Mouse (Mus musculus) gastrocnemius, postnatal 4 days (tissue): Measurements from ENCODE around the gene Pkmyt1. TPM values are rescaled to one million over a fixed set of nuclear protein-coding genes. Genes with fewer than 3 reads are reported as not detected.
A peak's percentile ranks its signal among the peaks of the same experiment; 100 is the strongest.

Experiments used
- DNase-seq, 2 experiments: peaks; one replicate each; pipeline ENCODE4 v3.0.0; 2021 to 2022; ENCODE audit warnings: low spot score in 2 of 2, mixed read lengths in 2 of 2
- long read RNA-seq, 2 experiments: library from polyadenylated mRNA; stranded (forward); transcript quantifications; one replicate each; pipeline ENCODE4 v2.0.0; 2021
- total RNA-seq, 2 experiments: library from RNA; stranded (reverse); gene quantifications; 2 replicates each; pipeline ENCODE4 v1.2.3; 2021

Pkmyt1 gene
- 10 to 100 TPM; 11.1 to 12.4 TPM for total RNA-seq
- long read RNA-seq, experiment 1, transcript Pkmyt1-201 (8 exons, 2,040 nt) = major isoform, 21 of 37 reads
- long read RNA-seq, experiment 1, partial matches to known transcripts = 3 of 37 reads
- long read RNA-seq, experiment 1, other reads (novel, unspliced or antisense) = 11 of 37 reads
- long read RNA-seq, experiment 2, transcript Pkmyt1-201 (8 exons, 2,040 nt) = major isoform, 33 of 46 reads
- long read RNA-seq, experiment 2, partial matches to known transcripts = 4 of 46 reads
- long read RNA-seq, experiment 2, other reads (novel, unspliced or antisense) = 7 of 46 reads

- peak; percentile 97 to 98 for DNase-seq
Measured at GRCm38 (mm10) chr17:23725999-23726757, at the start of gene Pkmyt1. Pkmyt1 (plus strand) TSS chr17:23726336.

- DNase-seq = peak in 1 of 2 experiments; percentile 51
Measured at GRCm38 (mm10) chr17:23676473-23677031, 49.6 kb upstream of the Pkmyt1 start.

GRCm38 (mm10) chr17:23677236-23677679 is 48.9 kb upstream of the Pkmyt1 start, which contains the start of gene Tnfrsf12a:
Tnfrsf12a (minus strand) TSS chr17:23677468.
- DNase-seq = peak; percentile 73 to 80

GRCm38 (mm10) chr17:23679127-23679835 is 46.9 kb upstream of the Pkmyt1 start, which contains the start of gene Cldn6:
Cldn6 (plus strand) TSS chr17:23679249.
- DNase-seq = no peak

- no peak for DNase-seq
Measured at GRCm38 (mm10) chr17:23680336-23680735, 45.8 kb upstream of the Pkmyt1 start.

- DNase-seq = no peak
Measured at GRCm38 (mm10) chr17:23681086-23681485, 45.0 kb upstream of the Pkmyt1 start.

- no peak for DNase-seq
Measured at GRCm38 (mm10) chr17:23682092-23682491, 44.0 kb upstream of the Pkmyt1 start.

- DNase-seq = no peak
Measured at GRCm38 (mm10) chr17:23682530-23682929, 43.6 kb upstream of the Pkmyt1 start.

- peak in 1 of 2 experiments; percentile 20 for DNase-seq
Measured at GRCm38 (mm10) chr17:23683226-23683625, 42.9 kb upstream of the Pkmyt1 start.

- no peak for DNase-seq
Measured at GRCm38 (mm10) chr17:23683856-23684672, 42.1 kb upstream of the Pkmyt1 start, which contains the start of gene Cldn9. Cldn9 (minus strand) TSS chr17:23684026.

GRCm38 (mm10) chr17:23694491-23694890 is 31.6 kb upstream of the Pkmyt1 start:
- DNase-seq = no peak

- DNase-seq = no peak
Measured at GRCm38 (mm10) chr17:23695801-23696200, 30.3 kb upstream of the Pkmyt1 start.

GRCm38 (mm10) chr17:23699131-23700077 is 26.7 kb upstream of the Pkmyt1 start:
- peak in 1 of 2 experiments; percentile 41 for DNase-seq

GRCm38 (mm10) chr17:23700079-23700478 is 26.1 kb upstream of the Pkmyt1 start:
- peak; percentile 75 to 88 for DNase-seq

GRCm38 (mm10) chr17:23703301-23703700 is 22.8 kb upstream of the Pkmyt1 start:
- DNase-seq = no peak

GRCm38 (mm10) chr17:23704741-23705140 is 21.4 kb upstream of the Pkmyt1 start:
- DNase-seq = no peak

- no peak for DNase-seq
Measured at GRCm38 (mm10) chr17:23705525-23706104, 20.5 kb upstream of the Pkmyt1 start.

GRCm38 (mm10) chr17:23706212-23706611 is 19.9 kb upstream of the Pkmyt1 start:
- DNase-seq = peak; percentile 64 to 73

GRCm38 (mm10) chr17:23717003-23717402 is 9.1 kb upstream of the Pkmyt1 start:
- no peak for DNase-seq
